Mouse (Mus musculus) stomach, postnatal 0 days (tissue): ENCODE results near the gene Nbea.

ENCODE experiments used
- CTCF ChIP-seq: IDR thresholded peaks from 2 replicates; pipeline ENCODE4 v1.5.1; 2016; ENCODE audit warnings: antibody characterized with exemption, low read depth, mild to moderate bottlenecking, moderate library complexity
- EP300 ChIP-seq: optimal IDR thresholded peaks from 2 replicates; pipeline ENCODE3; 2016; ENCODE audit warnings: antibody characterized with exemption

GRCm38 (mm10) chr3:55751363-55751762 lies 432.1 kb downstream of the Nbea start:
- TF ChIP-seq CTCF (no peak), EP300 (no peak)
